Mouse (Mus musculus) hindbrain, embryonic 10.5 days (tissue): ENCODE measurements around the gene Slc25a25. TPM values are rescaled to one million over a fixed set of nuclear protein-coding genes. Genes with fewer than 3 reads are reported as not detected.
"Not testable (repeated sequence)": the region's sequence is repeated elsewhere in the genome, so short reads cannot be mapped to it uniquely, and the experiment has no call there.

Source experiments
- DNase-seq: peaks from one replicate; pipeline ENCODE4 v3.0.0-alpha.2; 2017; ENCODE audit warnings: low spot score
- H3K27ac ChIP-seq: fragments of 300-500 bp; sonication (generic); 2 replicates; pipeline ENCODE4 v1.5.1; 2016; ENCODE audit warnings: mild to moderate bottlenecking, moderate library complexity
- H3K27me3 ChIP-seq: fragments of 300-500 bp; sonication (generic); 2 replicates; pipeline ENCODE4 v1.6.1; 2016; ENCODE audit warnings: mild to moderate bottlenecking; ENCODE audit not compliant: poor library complexity, insufficient read depth, severe bottlenecking
- H3K36me3 ChIP-seq: fragments of 300-500 bp; sonication (generic); 2 replicates; pipeline ENCODE4 v1.6.1; 2016; ENCODE audit warnings: mild to moderate bottlenecking, moderate library complexity
- H3K4me1 ChIP-seq: fragments of 300-500 bp; sonication (generic); replicated peaks from 2 replicates; pipeline ENCODE4 v1.6.1; 2016; ENCODE audit warnings: mild to moderate bottlenecking
- H3K4me3 ChIP-seq: fragments of 300-500 bp; sonication (generic); 2 replicates; pipeline ENCODE4 v1.5.1; 2016; ENCODE audit warnings: mild to moderate bottlenecking, moderate library complexity
- H3K9me3 ChIP-seq: fragments of 300-500 bp; sonication (generic); 2 replicates; pipeline ENCODE4 v1.6.1; 2016; ENCODE audit warnings: mild to moderate bottlenecking, moderate library complexity
- WGBS: fragments of 180-500 bp; shearing (Covaris S2); methylation state at CpG from one replicate; pipeline ENCODE4 v1.1.7; 2016; 5-methylcytosine and 5-hydroxymethylcytosine counted together
- polyA plus RNA-seq: library from polyadenylated mRNA; unstranded; fragments of >200 nt; fragmentation: Nextera tagmentation; extraction: Ambion mirVana; gene quantifications from 2 replicates; pipeline ENCODE4 v1.2.1, GENCODE M21; 2016

Gene Slc25a25
- polyA plus RNA-seq, 1 experiment from 2014 or later: 34.4 TPM

DNA sequence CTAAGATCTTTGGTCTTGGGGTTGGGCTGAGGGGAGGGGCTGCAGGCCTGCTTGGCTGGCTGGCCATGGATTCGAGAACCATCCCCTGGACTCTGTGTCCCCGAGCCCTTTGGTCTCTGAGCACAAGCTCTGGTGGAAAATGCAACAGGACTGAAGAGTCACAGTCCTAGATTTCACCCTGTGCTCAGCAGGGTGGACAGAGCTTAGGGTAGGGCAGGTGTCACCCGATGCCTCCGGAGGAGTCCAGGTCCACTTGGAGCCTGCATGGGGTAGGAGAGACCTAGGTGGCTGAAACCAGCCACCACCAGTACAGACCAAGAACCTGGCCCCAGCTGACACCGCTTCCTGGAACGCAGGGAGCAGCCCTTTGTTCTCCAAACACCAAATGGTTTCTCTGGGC, 33.7 kb upstream of the Slc25a25 start:
- H3K27ac ChIP-seq: peak overlapping the region; percentile 31; the same call in 1 of the 2 replicates
- H3K9me3 ChIP-seq: no peaks in the 10 kb centered on the region
- 0 out of 2 replicates have a peak, but pooled peaks cover 13% of the 10 kb centered on the region for H3K4me1 ChIP-seq
- H3K27me3 ChIP-seq: no peaks in the 10 kb centered on the region
- no peaks in the 10 kb centered on the region for H3K36me3 ChIP-seq
- no peak overlapping the region for H3K4me3 ChIP-seq
- DNase-seq: no peak
- WGBS: 78% methylated on average over 6 of the region's 6 CpGs

DNA sequence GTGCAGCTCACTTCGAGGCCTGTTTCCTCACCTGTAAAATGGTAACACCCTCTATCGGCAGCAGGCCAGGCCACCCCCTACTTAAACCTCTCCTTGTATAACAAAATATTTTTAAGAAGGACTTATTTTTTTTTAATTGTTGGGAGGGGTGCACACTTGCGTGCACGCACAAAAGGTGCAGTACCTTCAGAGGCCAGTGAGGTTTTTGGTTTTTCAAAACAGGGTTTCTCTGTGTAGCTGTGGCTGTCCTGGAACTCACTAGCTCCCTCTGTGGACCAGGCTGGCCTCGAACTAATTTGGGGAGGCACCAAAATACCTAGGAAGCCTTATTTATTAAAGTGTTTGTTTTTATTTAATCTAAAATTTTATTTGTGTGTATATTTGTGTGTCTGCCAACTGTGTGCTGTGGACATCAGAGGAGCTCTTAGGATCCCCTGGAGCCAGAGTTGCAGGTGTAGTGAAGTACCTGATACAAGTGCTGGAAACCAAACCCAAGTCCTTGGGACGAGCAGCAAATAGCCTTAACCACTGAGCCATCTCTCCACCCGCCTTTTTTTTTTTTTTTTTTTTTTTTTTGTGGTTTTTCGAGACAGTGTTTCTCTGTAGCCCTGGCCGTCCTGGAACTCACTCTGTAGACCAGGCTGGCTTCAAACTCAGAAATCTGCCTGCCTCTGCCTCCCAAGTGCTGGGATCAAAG, 32.1 kb upstream of the Slc25a25 start:
- H3K27me3 ChIP-seq: no peaks in the 10 kb centered on the region
- 79% methylated on average over 9 of the region's 9 CpGs for WGBS
- no peaks in the 10 kb centered on the region for H3K36me3 ChIP-seq
- no peak overlapping the region for H3K27ac ChIP-seq
- no peak overlapping the region for H3K4me3 ChIP-seq
- DNase-seq: no peak
- H3K4me1 ChIP-seq: 0 out of 2 replicates have a peak, but pooled peaks cover 9% of the 10 kb centered on the region
- 0 out of 2 replicates have a peak, but pooled peaks cover 10% of the 10 kb centered on the region for H3K9me3 ChIP-seq

DNA sequence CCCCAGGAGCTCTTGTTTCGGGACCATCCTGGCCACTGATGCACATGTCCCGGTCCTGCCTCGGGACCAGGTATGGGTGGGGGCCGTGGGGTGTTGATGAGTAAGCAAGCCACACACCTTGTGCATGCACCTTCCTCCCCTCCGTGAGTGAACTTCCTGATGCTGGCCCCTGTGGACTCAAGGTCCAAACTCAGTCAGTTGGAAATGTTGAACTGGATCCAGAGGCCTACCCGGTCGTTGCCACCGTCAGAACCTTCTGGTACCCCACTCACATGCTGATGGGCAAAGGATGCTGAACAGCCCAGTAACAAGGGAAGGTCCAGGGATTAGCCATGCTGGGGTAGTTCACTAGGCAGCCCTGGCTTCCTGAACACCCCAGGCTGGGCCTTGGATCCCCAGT, 31.1 kb upstream of the Slc25a25 start:
- WGBS: 90% methylated on average over 8 of the region's 8 CpGs
- Histone ChIP-seq H3K27me3 (no peaks in the 10 kb centered on the region), H3K27ac (no peak overlapping the region), H3K36me3 (no peaks in the 10 kb centered on the region), H3K9me3 (0 out of 2 replicates have a peak, but pooled peaks cover 10% of the 10 kb centered on the region), H3K4me3 (no peak overlapping the region), H3K4me1 (0 out of 2 replicates have a peak, but pooled peaks cover 9% of the 10 kb centered on the region)
- no peak for DNase-seq

DNA sequence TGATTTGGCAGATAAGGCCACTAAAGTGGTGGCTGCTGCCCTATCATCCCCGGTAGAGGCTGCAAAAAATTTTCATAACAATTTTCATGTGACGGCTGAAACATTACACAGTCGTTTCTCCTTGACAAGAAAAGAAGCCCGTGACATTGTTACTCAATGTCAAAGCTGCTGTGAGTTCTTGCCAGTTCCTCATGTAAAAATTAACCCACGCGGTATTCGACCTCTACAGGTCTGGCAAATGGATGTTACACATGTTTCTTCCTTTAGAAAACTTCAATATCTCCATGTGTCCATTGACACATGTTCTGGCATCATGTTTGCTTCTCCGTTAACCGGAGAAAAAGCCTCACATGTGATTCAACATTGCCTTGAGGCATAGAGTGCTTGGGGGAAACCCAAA, 24.1 kb upstream of the Slc25a25 start:
- not testable (repeated sequence) for H3K4me1 ChIP-seq, H3K27me3 ChIP-seq, H3K27ac ChIP-seq, DNase-seq, H3K4me3 ChIP-seq, H3K36me3 ChIP-seq
- 96% methylated on average over 8 of the region's 9 CpGs for WGBS
- H3K9me3 ChIP-seq: 0 out of 2 replicates have a peak, but pooled peaks cover 15% of the 10 kb centered on the region

DNA sequence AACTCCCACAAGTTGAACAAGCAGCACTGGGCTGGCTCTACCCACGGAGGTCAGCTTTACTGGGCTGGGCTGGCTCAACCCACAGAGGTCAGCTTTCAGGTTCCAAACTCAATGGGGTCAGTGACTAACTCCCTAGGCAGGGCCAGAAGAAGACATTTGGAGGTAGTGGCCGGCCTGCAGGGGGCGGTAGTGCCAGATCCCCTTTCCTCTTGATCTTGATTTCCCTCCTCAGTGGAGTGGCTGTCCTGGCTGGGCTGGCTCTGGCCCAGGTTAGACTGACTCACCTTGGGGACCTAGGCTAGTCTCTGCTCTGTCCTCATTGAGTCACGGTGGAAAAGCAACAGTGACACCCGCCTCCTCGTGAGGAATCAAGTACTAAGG, 20.4 kb upstream of the Slc25a25 start:
- no peak overlapping the region for H3K27ac ChIP-seq

DNA sequence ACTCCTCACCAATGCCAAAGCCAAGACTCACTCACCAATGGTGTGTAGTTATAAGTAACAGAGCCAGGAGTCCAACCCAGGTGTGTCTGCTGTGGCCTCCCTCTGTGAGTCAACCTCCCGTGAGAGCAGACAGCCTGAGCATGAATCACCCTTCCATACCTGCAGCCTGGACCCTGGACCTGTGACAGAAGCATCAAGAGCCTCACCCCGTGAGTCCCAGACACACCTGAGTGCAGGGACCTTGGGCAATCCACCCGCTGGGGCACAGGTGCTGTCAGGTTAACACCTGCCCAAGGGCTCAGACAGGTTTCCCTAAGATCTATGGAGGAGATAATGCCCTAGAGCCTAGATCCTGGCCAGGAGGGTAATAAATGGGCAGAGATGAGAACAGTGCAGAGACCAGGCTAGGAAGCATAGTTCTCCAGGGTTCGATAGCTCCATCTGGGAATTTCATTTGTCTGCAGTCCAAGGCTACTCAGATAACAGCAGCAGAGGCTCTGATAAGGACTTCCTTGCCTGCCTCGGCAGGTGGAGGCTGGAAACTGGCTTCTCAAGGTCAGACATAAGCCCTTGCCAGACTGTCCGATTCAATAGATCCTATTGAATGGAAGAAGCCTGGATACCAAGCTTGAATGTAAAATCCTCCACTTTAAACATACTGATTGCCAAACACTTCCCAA, 19.9 kb upstream of the Slc25a25 start:
- DNase-seq: no peak

More for the DNA sequence above, 20.4 kb upstream of the Slc25a25 start:
- H3K4me1 ChIP-seq: no peaks in the 10 kb centered on the region
- 0 out of 2 replicates have a peak, but pooled peaks cover 6% of the 10 kb centered on the region for H3K9me3 ChIP-seq
- WGBS: 88% methylated on average over 6 of the region's 6 CpGs
- H3K36me3 ChIP-seq: no peaks in the 10 kb centered on the region
- no peak for DNase-seq
- no peaks in the 10 kb centered on the region for H3K27me3 ChIP-seq
- H3K4me3 ChIP-seq: no peak overlapping the region

DNA sequence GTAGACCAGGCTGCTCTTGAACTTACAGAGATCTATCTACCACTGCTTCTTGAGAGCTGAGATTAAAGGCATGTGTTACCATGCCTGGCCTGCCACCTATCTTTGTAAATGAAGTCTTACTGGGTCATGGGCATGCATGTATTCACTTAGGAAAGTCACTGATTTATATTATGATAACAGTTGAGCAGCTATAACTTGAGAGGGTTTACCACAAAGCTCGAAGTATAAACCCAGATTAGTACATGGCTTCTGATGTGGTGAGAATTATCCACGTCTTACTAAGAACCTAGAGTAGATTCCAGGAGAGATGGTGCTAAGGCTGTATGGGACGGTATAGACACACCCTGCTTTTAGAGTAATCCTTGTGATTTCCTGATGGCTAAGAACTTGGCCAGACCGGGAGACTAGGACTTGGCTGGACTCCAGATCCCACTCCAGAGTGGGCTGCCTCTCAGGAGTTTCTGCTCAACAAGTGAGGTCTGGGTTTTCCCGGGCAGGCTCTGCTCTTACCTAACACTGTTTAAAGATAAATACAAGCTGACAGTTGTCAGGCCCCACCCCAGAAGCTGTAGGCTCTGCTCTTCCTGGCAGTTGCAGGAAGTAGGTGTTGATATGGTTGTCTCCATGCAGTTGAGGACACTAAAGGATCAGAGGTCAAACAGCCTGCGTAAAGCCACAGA, 13.1 kb upstream of the Slc25a25 start:
- 86% methylated on average over 6 of the region's 6 CpGs for WGBS
- H3K4me1 ChIP-seq: 0 out of 2 replicates have a peak, but pooled peaks cover 6% of the 10 kb centered on the region
- no peak for DNase-seq
- no peaks in the 10 kb centered on the region for H3K9me3 ChIP-seq
- H3K36me3 ChIP-seq: no peaks in the 10 kb centered on the region
- H3K4me3 ChIP-seq: no peak overlapping the region
- H3K27ac ChIP-seq: no peak overlapping the region
- no peaks in the 10 kb centered on the region for H3K27me3 ChIP-seq

More for the DNA sequence above, 19.9 kb upstream of the Slc25a25 start:
- H3K27ac ChIP-seq: no peak overlapping the region
- H3K4me1 ChIP-seq: no peaks in the 10 kb centered on the region
- 87% methylated on average over 6 of the region's 6 CpGs for WGBS
- H3K9me3 ChIP-seq: 0 out of 2 replicates have a peak, but pooled peaks cover 6% of the 10 kb centered on the region
- no peaks in the 10 kb centered on the region for H3K27me3 ChIP-seq
- no peaks in the 10 kb centered on the region for H3K36me3 ChIP-seq
- no peak overlapping the region for H3K4me3 ChIP-seq

DNA sequence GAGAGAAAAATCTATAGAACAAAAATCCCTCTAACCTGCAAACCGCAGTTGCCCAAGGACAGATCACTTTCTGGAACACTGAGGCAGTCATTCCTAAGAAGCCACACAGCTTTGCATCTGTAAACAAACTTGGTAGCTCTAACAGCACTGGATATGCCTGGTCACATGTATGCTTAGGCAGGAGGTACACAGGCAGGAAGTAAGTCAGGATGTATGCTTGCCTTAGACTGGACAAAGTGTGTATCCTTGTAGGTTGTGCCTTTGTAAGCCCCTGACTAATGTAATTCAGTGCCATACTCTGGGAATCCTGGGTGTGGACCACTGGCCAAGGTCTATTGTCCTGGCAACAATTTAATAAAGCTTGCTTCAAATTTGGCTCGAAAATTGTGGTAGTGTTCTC, 12.5 kb upstream of the Slc25a25 start:
- no peaks in the 10 kb centered on the region for H3K27me3 ChIP-seq
- no peak for DNase-seq
- WGBS: 81% methylated on average over 2 of the region's 2 CpGs
- H3K9me3 ChIP-seq: no peaks in the 10 kb centered on the region
- H3K4me1 ChIP-seq: 0 out of 2 replicates have a peak, but pooled peaks cover 6% of the 10 kb centered on the region
- H3K4me3 ChIP-seq: no peak overlapping the region
- no peak overlapping the region for H3K27ac ChIP-seq
- no peaks in the 10 kb centered on the region for H3K36me3 ChIP-seq

DNA sequence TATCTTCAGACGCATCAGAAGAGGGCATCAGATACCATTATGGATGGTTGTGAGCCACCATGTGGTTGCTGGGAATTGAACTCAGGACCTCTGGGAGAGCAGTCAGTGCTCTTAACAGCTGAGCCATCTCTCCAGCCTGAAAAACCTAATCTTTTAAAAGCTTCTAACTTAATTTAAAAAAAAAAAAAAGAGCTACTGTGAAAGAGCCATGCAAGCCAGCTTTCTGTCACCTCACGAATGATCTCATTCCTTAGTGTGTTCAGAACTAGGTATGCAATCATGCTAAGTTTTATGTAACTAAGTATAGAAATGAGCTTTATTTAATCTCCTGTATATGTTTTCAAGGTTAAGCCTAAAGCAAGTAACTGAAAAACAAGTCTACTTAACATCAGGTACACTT, 8.4 kb upstream of the Slc25a25 start:
- DNase-seq: no peak
- peaks cover 19% of the 10 kb centered on the region for H3K36me3 ChIP-seq
- WGBS: 93% methylated on average over 2 of the region's 2 CpGs
- H3K27me3 ChIP-seq: no peaks in the 10 kb centered on the region
- H3K27ac ChIP-seq: no peak overlapping the region
- H3K4me3 ChIP-seq: no peak overlapping the region
- H3K4me1 ChIP-seq: 0 out of 2 replicates have a peak, but pooled peaks cover 6% of the 10 kb centered on the region
- no peaks in the 10 kb centered on the region for H3K9me3 ChIP-seq

DNA sequence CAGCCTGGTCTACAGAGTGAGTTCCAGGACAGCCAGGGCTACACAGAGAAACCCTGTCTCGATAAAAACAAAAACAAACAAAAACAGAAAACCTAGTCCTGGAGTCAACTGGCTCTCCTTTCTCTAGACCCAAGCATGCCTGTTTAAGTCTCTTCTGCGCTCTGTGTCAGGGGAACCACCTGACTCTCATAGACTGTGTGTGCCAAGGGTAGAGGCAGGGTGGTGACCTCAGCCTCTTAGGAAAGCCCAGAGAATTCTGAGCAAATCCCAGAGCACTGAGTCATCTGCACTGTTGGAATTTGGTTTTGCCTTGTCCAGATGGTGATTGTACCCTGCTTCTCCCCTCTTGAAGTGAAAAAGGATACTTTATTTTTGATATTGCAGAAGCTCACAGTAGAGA, 7.1 kb upstream of the Slc25a25 start:
- no peak overlapping the region for H3K4me3 ChIP-seq
- H3K27ac ChIP-seq: no peak overlapping the region
- no peak for DNase-seq
- H3K27me3 ChIP-seq: no peaks in the 10 kb centered on the region
- no peaks in the 10 kb centered on the region for H3K9me3 ChIP-seq
- H3K36me3 ChIP-seq: peaks cover 19% of the 10 kb centered on the region
- 80% methylated on average over 2 of the region's 2 CpGs for WGBS
- peaks cover 11% of the 10 kb centered on the region; the same call in 1 of the 2 replicates for H3K4me1 ChIP-seq

DNA sequence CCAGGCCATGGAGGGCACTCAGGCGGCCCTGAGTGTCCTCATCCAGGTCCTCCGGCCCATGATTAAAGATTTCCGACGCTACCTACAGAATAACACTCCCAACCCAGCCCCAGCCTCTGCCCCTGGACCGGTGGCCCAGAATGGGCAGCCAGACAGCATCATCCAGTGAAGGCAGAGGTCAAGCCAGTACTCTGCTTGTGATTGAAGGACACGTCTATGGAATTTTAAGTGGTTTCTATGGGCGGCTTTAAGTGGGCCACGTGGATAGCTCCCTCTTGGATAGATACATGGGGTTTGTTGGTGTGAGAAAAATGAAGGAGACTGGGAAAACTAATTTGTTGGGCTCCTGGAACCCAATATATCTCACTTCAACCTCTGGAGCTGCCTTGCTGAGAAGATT, 3.9 kb upstream of the Slc25a25 start:
- no peak for DNase-seq
- 93% methylated on average over 8 of the region's 8 CpGs for WGBS
- Histone ChIP-seq H3K27me3 (no peaks in the 10 kb centered on the region), H3K4me1 (peaks cover 31% of the 10 kb centered on the region), H3K4me3 (no peak overlapping the region), H3K27ac (no peak overlapping the region), H3K36me3 (peaks cover 19% of the 10 kb centered on the region), H3K9me3 (no peaks in the 10 kb centered on the region)

DNA sequence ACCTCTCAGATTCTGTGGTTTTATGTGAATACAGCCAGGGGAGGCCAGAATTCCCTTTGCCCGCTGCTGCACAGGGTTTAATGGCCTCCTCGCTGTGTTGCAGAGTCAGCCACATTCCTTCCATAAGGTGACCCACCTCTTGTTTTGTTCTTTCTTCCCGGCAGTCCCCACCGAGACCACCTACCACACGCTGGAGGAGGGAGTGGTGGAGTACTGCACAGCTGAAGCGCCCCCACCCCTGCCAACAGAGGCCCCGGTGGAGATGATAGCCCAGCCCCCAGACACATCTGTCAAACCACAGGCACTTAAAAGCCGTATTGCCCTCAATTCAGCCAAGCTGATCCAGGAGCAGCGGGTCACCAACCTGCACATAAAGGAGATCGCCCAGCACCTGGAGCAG, 3.4 kb upstream of the Slc25a25 start:
- peaks cover 19% of the 10 kb centered on the region for H3K36me3 ChIP-seq
- H3K4me3 ChIP-seq: no peak overlapping the region
- H3K9me3 ChIP-seq: no peaks in the 10 kb centered on the region
- no peak for DNase-seq
- H3K27me3 ChIP-seq: no peaks in the 10 kb centered on the region
- 84% methylated on average over 10 of the region's 10 CpGs for WGBS
- peaks cover 35% of the 10 kb centered on the region for H3K4me1 ChIP-seq
- no peak overlapping the region for H3K27ac ChIP-seq
